Mouse (Mus musculus) neural tube, embryonic 13.5 days (tissue): Measurements from ENCODE around the gene Arhgdia. TPM values are rescaled to one million over a fixed set of nuclear protein-coding genes. Genes with fewer than 3 reads are reported as not detected.

ENCODE experiments used
- ATAC-seq: fragments of 200-750 bp; cut with Nextera tagmentation; 2 replicates; pipeline ENCODE4 v1.8.0; 2017; ENCODE audit warnings: low read depth, mild to moderate bottlenecking, moderate TSS enrichment, moderate library complexity
- H3K27ac ChIP-seq: fragments of 300-500 bp; sonication (generic); replicated peaks from 2 replicates; pipeline ENCODE4 v1.5.1; 2015; ENCODE audit warnings: moderate library complexity, mild to moderate bottlenecking, inconsistent platforms
- H3K27me3 ChIP-seq: fragments of 300-500 bp; sonication (generic); 2 replicates; pipeline ENCODE4 v1.6.1; 2015; ENCODE audit warnings: mild to moderate bottlenecking, inconsistent platforms
- H3K36me3 ChIP-seq: fragments of 300-500 bp; sonication (generic); 2 replicates; pipeline ENCODE4 v1.6.1; 2015; ENCODE audit warnings: mild to moderate bottlenecking, inconsistent platforms
- H3K4me1 ChIP-seq: fragments of 300-500 bp; sonication (generic); replicated peaks from 2 replicates; pipeline ENCODE4 v1.6.1; 2015; ENCODE audit warnings: inconsistent platforms
- H3K4me2 ChIP-seq: fragments of 300-500 bp; sonication (generic); 2 replicates; pipeline ENCODE4 v1.6.1; 2015; ENCODE audit warnings: inconsistent platforms, mild to moderate bottlenecking, moderate library complexity
- H3K4me3 ChIP-seq: fragments of 300-500 bp; sonication (generic); 2 replicates; pipeline ENCODE4 v1.5.1; 2015; ENCODE audit warnings: mild to moderate bottlenecking, inconsistent platforms
- H3K9ac ChIP-seq: fragments of 300-500 bp; sonication (generic); 2 replicates; pipeline ENCODE4 v1.6.1; 2015; ENCODE audit warnings: moderate library complexity, mild to moderate bottlenecking, inconsistent platforms
- H3K9me3 ChIP-seq: fragments of 300-500 bp; sonication (generic); 2 replicates; pipeline ENCODE4 v1.6.1; 2016; ENCODE audit warnings: inconsistent platforms
- WGBS: fragments of 180-500 bp; shearing (Covaris S2); methylation state at CpG from one replicate; pipeline ENCODE4 v1.1.7; 2015; 5-methylcytosine and 5-hydroxymethylcytosine counted together
- polyA plus RNA-seq: library from polyadenylated mRNA; unstranded; fragments of >200 nt; fragmentation: Nextera tagmentation; extraction: Ambion mirVana; gene quantifications from 2 replicates; pipeline ENCODE4 v1.2.1, GENCODE M21; 2015

The Arhgdia gene
- polyA plus RNA-seq, 1 experiment from 2014 or later, result 543 TPM

DNA sequence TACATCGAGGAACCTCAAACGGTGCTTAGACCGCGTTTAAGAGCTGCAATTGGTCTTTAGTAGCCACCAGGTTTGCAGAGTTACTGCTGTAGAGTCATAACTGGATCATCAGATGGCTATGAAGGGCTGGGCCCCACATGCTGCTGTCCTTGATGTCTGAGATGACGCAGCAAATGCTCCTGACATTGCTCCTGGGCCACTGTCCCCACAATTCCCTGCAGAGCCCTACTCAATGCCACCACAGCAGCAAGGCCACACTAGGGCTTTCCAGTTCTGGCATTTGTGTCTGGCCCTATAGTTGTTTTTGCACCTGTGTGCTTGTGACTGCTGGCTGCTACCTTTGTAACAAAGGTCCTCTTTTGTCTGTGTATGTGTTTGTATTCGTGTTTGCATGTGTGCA lies 41.4 kb upstream of the Arhgdia start:
- H3K36me3 ChIP-seq, result peaks cover 66% of the 10 kb centered on the region
- H3K27me3 ChIP-seq, result no peaks in the 10 kb centered on the region
- H3K4me2 ChIP-seq, result no peak overlapping the region
- ATAC-seq, result no peak
- 94% methylated on average over 6 of the region's 6 CpGs for WGBS
- peaks cover 26% of the 10 kb centered on the region for H3K4me1 ChIP-seq
- H3K4me3 ChIP-seq, result no peak overlapping the region
- H3K9ac ChIP-seq, result no peak overlapping the region
- no peak overlapping the region for H3K27ac ChIP-seq
- no peaks in the 10 kb centered on the region for H3K9me3 ChIP-seq

DNA sequence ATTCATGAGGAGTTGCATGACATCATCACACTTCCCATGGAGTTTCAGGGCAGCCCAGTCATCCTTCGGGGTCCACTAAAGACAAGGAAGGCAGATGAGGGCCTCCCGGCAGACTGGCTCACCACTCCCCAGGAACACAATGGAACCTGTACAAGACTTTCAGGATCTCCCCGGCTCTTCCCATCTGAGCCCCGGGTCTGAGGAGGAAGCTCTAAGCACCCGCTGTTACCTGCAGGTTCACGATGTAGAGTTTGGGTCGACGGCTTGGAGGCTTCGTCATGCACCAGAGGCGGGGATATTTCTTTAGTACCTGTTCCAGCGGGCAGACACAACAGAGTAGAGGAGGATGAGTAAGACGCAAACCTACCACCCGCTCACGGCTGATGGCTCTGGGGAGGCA lies 38.8 kb upstream of the Arhgdia start:
- Histone ChIP-seq H3K4me3 (no peak overlapping the region), H3K27me3 (no peaks in the 10 kb centered on the region), H3K9ac (no peak overlapping the region), H3K36me3 (peaks cover 57% of the 10 kb centered on the region), H3K27ac (no peak overlapping the region), H3K4me1 (peaks cover 40% of the 10 kb centered on the region), H3K4me2 (no peak overlapping the region), H3K9me3 (no peaks in the 10 kb centered on the region)
- no peak for ATAC-seq
- 93% methylated on average over 14 of the region's 14 CpGs for WGBS

DNA sequence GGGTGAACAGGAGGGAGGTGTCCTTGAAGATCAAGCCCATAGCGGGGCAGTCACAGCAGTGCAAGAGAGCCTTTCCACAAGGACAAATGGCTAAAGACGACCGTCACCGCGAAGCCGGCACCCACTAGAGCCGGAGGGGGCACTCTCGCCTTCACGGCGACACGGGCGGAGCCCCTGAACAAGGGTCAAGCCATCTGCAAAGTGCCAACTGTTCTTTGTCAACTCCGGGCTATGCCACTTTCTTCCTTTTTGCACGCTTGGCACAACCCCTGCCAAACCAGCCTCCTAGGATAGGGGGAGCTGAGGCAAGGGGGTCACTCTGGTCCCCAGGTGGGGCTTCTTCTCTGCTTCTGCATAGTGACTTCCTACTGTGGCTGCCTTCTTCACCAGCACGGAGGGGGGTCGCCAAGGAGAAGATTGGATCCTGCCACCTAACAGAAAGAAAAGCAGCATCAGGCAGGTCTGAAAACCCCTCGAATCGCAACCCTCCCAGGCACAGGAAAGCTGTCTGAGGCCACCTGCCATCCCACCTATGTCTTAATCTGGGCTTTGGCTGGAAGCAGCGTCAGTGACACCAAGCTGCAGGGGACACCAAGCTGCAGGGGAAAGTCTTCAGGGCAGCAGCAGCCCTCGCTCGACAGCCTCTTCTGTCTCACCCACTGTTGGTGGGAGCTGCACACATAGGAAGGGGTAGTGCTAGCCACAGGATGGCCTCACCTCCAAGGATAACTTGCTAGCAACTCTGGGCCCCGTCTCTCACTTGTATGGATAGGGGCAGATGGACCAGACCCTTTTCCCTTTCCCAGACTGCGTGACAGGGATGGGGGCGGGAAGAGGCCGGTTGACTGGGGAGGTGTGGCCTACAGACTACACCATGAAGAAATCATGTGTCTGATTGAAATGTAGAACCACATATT lies 37.5 kb upstream of the Arhgdia start:
- Histone ChIP-seq H3K27me3 (no peaks in the 10 kb centered on the region), H3K9ac (no peak overlapping the region), H3K27ac (0 out of 2 replicates have a peak overlapping the region, but pooled peaks have one; percentile 42), H3K4me1 (peaks cover 35% of the 10 kb centered on the region), H3K4me2 (no peak overlapping the region), H3K9me3 (no peaks in the 10 kb centered on the region), H3K4me3 (peak overlapping the region; percentile 63; the same call in 1 of the 2 replicates), H3K36me3 (peaks cover 65% of the 10 kb centered on the region)
- 92% methylated on average over 25 of the region's 25 CpGs for WGBS
- ATAC-seq, result no peak

DNA sequence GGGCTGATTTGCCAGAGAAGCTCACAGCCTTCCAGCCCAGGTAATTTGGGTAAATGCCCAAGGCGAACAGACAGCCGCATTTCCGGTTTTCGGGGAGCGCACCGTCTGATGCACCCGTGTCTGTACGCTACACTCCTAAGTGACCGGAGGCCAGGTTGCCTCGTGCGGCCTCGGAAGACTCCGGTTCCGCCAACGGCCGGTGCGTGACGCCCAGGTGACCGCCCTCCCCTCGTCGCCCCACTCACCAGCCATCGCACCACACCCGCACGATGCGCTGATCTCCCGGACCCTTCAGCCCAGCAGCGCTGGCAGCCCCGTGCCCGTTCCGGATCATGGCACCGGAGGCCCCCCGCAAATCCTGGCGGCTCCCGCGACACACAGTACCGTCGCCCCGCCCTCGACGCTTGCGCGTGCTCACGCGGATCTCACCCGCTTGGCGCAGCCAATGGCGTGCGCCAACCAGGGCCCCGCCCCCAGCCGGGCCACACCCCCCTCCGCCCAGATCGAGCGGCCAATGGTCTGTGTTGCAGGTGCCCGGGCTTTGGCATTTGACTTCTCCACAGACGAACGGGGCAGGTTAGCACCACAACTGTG lies 36.2 kb upstream of the Arhgdia start, which contains the start of gene Pcyt2:
Gene Pcyt2 (minus strand): TSS at position 418 of the 594 bp plus-strand sequence.
- peak; percentile 96 for ATAC-seq
- Histone ChIP-seq H3K9me3 (no peaks in the 10 kb centered on the region), H3K9ac (peak within 1 kb of the TSS; percentile 81), H3K27me3 (no peaks in the 10 kb centered on the region), H3K4me2 (peak within 1 kb of the TSS; percentile 65), H3K36me3 (peaks cover 69% of the 10 kb centered on the region), H3K4me3 (peak within 1 kb of the TSS; percentile 63), H3K27ac (peak within 1 kb of the TSS; percentile 81), H3K4me1 (peaks cover 29% of the 10 kb centered on the region)
- WGBS, result 1% methylated on average over 56 of the region's 56 CpGs

DNA sequence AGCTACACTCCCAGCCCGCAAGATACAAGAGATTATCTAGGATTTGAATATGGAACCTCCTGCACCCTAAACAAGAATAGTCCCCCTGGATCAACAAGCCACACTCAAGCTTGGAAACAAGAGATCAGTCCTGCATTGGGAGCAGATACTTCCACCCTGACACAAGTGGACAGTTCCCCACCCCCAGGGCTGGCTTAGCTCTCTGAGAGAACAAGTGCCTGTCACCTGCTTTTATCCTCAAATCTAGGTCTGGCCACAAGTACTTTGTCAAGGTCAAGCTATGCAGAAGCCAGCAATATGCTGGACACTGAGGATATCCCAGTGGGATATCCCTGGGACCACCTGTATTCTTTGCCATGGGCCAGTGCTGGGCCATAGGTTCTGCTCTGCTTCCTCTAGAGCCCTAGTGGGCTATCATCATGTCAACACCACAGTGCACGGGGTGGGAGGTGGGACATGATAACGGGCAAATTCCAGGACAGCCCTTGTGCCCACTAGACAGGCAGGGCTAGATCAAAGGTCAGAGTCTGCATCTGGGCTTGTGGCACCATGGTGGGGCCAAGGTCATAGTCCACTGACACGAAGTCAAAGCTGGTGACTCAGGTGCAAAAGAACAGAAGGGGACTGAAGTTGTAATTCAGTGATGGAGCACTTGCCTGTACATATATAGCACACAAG lies 35.3 kb upstream of the Arhgdia start:
- no peak for ATAC-seq
- Histone ChIP-seq H3K27ac (peak overlapping the region; percentile 81), H3K4me2 (peak overlapping the region; percentile 65), H3K36me3 (peaks cover 69% of the 10 kb centered on the region), H3K4me3 (peak overlapping the region; percentile 63), H3K4me1 (peaks cover 29% of the 10 kb centered on the region), H3K27me3 (no peaks in the 10 kb centered on the region), H3K9ac (peak overlapping the region; percentile 81), H3K9me3 (no peaks in the 10 kb centered on the region)
- WGBS, result 58% methylated on average over 4 of the region's 4 CpGs

DNA sequence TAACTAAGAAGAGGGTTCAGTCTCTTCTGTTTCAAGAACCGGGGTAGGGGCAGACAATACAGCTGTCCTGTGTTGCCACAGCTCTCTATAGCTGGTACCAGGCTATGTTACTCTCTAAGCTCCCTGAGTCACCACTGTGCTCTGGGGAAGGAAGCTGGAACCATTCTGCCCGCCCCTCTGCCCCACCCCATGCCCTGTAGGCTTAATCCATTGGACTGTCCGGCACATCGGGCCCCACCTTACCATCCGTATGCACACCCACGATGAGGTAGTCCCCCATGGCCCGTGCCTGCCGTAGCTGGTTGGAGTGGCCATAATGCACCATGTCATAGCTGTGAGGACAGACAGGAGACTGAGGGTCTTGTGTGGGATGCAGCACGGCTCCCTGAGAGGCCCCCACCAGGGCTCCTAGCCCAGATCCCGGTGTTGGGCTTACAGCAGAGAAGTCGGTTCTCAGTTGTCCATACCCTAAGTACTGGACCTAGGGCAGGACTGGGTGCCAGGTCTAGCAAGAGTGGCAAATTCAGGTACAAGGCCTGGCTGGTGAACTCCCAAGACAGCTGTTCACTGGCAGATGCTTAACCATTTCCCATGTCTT lies 34.3 kb upstream of the Arhgdia start:
- ATAC-seq, result no peak
- 87% methylated on average over 11 of the region's 11 CpGs for WGBS
- peaks cover 69% of the 10 kb centered on the region for H3K36me3 ChIP-seq
- H3K4me3 ChIP-seq, result no peak overlapping the region
- no peaks in the 10 kb centered on the region for H3K9me3 ChIP-seq
- peaks cover 29% of the 10 kb centered on the region for H3K4me1 ChIP-seq
- H3K9ac ChIP-seq, result 0 out of 2 replicates have a peak overlapping the region, but pooled peaks have one; percentile 34
- no peaks in the 10 kb centered on the region for H3K27me3 ChIP-seq
- H3K27ac ChIP-seq, result no peak overlapping the region
- 0 out of 2 replicates have a peak overlapping the region, but pooled peaks have one; percentile 5 for H3K4me2 ChIP-seq

DNA sequence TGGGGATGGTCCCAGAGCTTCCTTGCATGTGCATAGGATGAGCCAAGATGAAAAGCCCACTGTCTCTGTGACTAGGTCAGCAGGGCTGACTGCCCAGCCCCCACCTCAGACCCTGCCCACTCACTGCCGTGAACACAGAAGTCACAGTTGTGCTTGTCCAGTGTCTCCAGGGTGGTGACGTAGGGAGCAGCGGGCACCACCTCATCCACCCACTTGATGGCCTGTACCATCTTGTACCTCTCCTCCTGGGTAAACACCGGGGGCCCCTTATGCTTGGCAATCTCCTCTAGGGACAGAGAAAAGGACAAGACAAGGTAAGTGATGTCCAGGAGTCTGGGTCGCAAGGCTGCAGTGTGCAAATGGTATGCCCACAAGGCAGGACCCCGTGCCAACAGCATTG lies 33.7 kb upstream of the Arhgdia start:
- Histone ChIP-seq H3K27ac (no peak overlapping the region), H3K4me1 (peaks cover 29% of the 10 kb centered on the region), H3K9me3 (no peaks in the 10 kb centered on the region), H3K27me3 (no peaks in the 10 kb centered on the region), H3K9ac (0 out of 2 replicates have a peak overlapping the region, but pooled peaks have one; percentile 34), H3K4me2 (no peak overlapping the region), H3K4me3 (no peak overlapping the region), H3K36me3 (peaks cover 69% of the 10 kb centered on the region)
- 92% methylated on average over 6 of the region's 6 CpGs for WGBS
- no peak for ATAC-seq

DNA sequence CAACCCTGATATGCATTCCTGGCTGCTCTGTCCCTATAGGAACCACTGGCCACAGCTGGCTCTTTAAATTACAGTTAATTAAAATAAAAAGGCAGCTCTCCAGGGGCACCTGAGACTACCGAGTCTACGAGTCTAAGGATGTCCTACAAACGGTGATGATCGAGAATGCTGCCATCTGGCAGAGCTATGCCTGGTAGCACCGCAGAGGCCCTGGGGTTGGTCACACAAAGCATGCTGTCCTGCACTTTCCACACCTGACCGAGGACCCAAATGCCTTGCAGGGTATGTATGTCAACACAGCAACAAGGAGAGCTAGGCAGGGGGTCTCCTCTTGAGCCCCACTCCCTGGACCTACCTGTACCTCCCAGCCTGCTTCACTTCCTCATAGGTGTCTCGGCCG lies 32.6 kb upstream of the Arhgdia start:
- Histone ChIP-seq H3K27ac (no peak overlapping the region), H3K27me3 (peaks cover 9% of the 10 kb centered on the region), H3K4me1 (peaks cover 33% of the 10 kb centered on the region), H3K9ac (no peak overlapping the region), H3K4me2 (no peak overlapping the region), H3K36me3 (peaks cover 63% of the 10 kb centered on the region), H3K4me3 (no peak overlapping the region), H3K9me3 (no peaks in the 10 kb centered on the region)
- 66% methylated on average over 8 of the region's 8 CpGs for WGBS
- ATAC-seq, result no peak

DNA sequence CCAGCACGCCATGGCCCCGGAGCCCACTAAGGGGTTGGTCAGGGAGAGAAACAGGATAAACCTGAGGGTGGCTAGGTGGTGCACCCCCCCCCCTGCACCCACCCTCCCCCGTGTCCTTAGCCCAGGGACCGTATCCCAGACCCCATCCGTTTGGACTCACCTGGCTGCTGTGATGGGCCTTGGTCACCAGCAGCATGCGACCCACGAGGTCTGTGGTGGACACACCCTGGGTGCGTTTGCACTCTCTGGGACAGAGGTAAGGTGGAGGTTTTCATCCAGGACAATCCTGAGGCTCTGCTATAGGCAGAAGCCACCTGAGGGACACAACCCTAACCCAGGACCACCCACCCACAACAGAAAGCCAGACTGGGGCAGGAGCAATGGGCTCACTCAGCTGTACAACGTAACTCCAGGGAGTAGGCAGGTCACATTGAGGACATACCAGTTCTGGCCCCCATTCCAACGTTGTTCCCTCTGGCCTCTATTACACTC lies 32.1 kb upstream of the Arhgdia start:
- no peak overlapping the region for H3K4me3 ChIP-seq
- no peaks in the 10 kb centered on the region for H3K9me3 ChIP-seq
- ATAC-seq, result no peak
- no peak overlapping the region for H3K27ac ChIP-seq
- H3K27me3 ChIP-seq, result peaks cover 13% of the 10 kb centered on the region
- 86% methylated on average over 10 of the region's 10 CpGs for WGBS
- no peak overlapping the region for H3K9ac ChIP-seq
- peaks cover 58% of the 10 kb centered on the region for H3K36me3 ChIP-seq
- H3K4me2 ChIP-seq, result no peak overlapping the region
- H3K4me1 ChIP-seq, result peaks cover 38% of the 10 kb centered on the region

DNA sequence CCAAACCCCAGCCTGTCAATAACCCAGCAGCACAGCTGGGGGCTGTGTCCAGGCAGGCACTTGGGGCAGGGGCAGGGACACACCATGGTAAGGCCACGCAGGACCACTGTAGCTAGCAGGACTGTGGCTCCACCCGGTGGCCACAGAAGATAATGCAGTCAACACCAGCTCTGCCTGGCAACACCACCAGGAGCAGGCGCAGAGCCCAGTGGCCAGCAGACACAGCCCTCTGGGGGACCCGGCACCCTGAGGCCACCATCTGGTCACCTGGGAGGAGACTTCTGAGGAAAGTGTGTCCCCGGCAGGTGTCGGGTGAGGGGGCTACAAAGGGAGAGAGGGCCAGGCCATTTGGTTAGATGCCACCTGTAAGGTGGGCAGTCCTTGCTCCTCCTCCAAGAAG lies 31.3 kb upstream of the Arhgdia start:
- H3K9me3 ChIP-seq, result no peaks in the 10 kb centered on the region

DNA sequence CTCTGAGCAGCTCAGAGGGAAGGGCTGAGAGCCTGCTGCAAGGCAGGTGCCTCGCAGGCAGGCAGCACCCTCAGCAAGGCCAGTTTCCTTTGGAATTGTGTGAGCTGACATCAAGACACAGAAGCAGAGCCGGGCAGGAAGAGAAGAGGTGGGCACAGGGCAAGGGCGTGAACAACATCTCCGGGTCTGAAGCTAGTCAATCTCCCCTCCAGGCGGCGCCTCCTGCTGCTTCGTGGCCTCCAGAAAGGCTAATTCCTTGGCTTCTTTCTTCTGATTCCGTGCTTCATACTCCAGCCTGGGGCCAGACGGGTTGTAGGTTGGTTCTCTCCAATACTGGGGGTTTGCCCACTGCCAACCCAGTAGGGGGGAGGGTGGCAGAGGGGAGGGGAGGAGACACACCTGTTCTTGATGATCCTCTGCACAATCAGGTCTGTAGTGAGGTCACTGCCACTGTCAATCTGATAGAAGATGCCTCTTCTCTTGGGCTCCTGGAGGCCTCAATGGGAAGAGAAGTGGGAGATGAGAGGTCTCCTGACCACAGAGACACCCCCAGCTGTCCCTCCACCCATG lies 29.1 kb upstream of the Arhgdia start:
- 88% methylated on average over 9 of the region's 9 CpGs for WGBS
- Histone ChIP-seq H3K27me3 (peaks cover 16% of the 10 kb centered on the region), H3K9ac (no peak overlapping the region), H3K9me3 (no peaks in the 10 kb centered on the region), H3K4me3 (no peak overlapping the region), H3K36me3 (peaks cover 69% of the 10 kb centered on the region), H3K4me2 (no peak overlapping the region), H3K4me1 (peaks cover 25% of the 10 kb centered on the region), H3K27ac (no peak overlapping the region)
- no peak for ATAC-seq

More for the DNA sequence above, 31.3 kb upstream of the Arhgdia start:
- Histone ChIP-seq H3K4me3 (no peak overlapping the region), H3K4me1 (peaks cover 40% of the 10 kb centered on the region), H3K4me2 (no peak overlapping the region), H3K27ac (no peak overlapping the region), H3K36me3 (peaks cover 53% of the 10 kb centered on the region), H3K27me3 (peaks cover 13% of the 10 kb centered on the region), H3K9ac (no peak overlapping the region)
- 55% methylated on average over 6 of the region's 6 CpGs for whole genome bisulfite sequencing
- no peak for ATAC-seq
